Mouse (Mus musculus): ENCODE data around the gene Stx1a. TPM values are rescaled to one million over a fixed set of nuclear protein-coding genes. Genes with fewer than 3 reads are reported as not detected.
"Not testable (repeated sequence)": the region's sequence is repeated elsewhere in the genome, so short reads cannot be mapped to it uniquely, and the experiment has no call there.

Gene Stx1a
- total and polyA plus RNA-seq, 3 experiments = 1.4 to 4.7 (median 1.5) TPM

DNA sequence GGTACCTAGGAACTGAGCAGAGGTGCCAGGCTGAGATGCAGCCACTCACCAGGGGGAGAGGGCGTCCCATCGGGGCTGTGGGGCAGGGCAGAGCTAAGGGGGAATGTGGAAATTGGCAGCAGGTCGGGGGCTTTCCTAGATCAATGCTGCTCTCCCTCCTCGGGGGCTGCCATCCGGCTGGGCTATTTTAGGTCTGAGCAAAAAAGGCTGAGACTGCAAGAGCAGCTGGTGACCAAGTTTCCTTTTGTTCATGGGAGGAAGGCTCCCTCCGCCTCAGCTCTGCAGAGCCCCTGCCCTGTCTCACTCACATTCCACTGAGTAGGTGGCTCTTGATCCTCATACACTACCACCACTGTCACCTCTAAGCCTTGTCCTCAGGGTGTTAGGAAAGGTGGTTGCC, 16.8 kb downstream of the Stx1a start:
- Histone ChIP-seq H3K27me3 (ENCODE audit: control insufficient read depth, insufficient read depth, low read length) (no peaks in the 10 kb centered on the region), H3K27ac (no peak overlapping the region), H3K79me2 (replicated peaks; ENCODE audit: control insufficient read depth, insufficient read depth, low read length) (no peaks in the 10 kb centered on the region), H3K36me3 (ENCODE audit: control insufficient read depth, insufficient read depth, low read length) (no peaks in the 10 kb centered on the region), H3K4me3 (no peak overlapping the region), H3K4me1 (ENCODE audit: control insufficient read depth, insufficient read depth, low read length) (no peaks in the 10 kb centered on the region), H3K9ac (ENCODE audit: low read depth, low read length) (no peak overlapping the region)
- intact Hi-C loops (cut with DNase I) = no loop called here
- WGBS = 37% methylated on average over 6 of the region's 6 CpGs
- DNase-seq = no peak
- TF ChIP-seq POLR2A (IDR thresholded peaks at IDR 0.05; ENCODE audit: insufficient read depth, low read depth, low read length) (no peak), EP300 (IDR thresholded peaks at IDR 0.05; ENCODE audit: insufficient read depth, low read depth, low read length) (no peak), CTCF (IDR thresholded peaks at IDR 0.05) (no peak)

- Histone ChIP-seq H3K4me3 (no peak overlapping the region), H3K79me2 (replicated peaks; ENCODE audit: control insufficient read depth, insufficient read depth, low read length) (no peaks in the 10 kb centered on the region), H3K9ac (ENCODE audit: low read depth, low read length) (no peak overlapping the region), H3K36me3 (ENCODE audit: control insufficient read depth, insufficient read depth, low read length) (no peaks in the 10 kb centered on the region), H3K27me3 (ENCODE audit: control insufficient read depth, insufficient read depth, low read length) (no peaks in the 10 kb centered on the region), H3K27ac (no peak overlapping the region), H3K4me1 (ENCODE audit: control insufficient read depth, insufficient read depth, low read length) (no peaks in the 10 kb centered on the region)
- 60% methylated on average over 11 of the region's 11 CpGs for WGBS
- no peak for DNase-seq
- intact Hi-C loops (cut with DNase I) = no loop called here
- TF ChIP-seq EP300 (IDR thresholded peaks at IDR 0.05; ENCODE audit: insufficient read depth, low read depth, low read length) (no peak), CTCF (IDR thresholded peaks at IDR 0.05) (no peak), POLR2A (IDR thresholded peaks at IDR 0.05; ENCODE audit: insufficient read depth, low read depth, low read length) (no peak)
Measured at GRCm38 (mm10) chr5:135040777-135041176, 17.5 kb downstream of the Stx1a start.

GRCm38 (mm10) chr5:135042105-135042788, 19.0 kb downstream of the Stx1a start:
- H3K79me2 ChIP-seq (replicated peaks; ENCODE audit: control insufficient read depth, insufficient read depth, low read length) = no peaks in the 10 kb centered on the region
- no peak overlapping the region for H3K9ac ChIP-seq (ENCODE audit: low read depth, low read length)
- H3K4me1 ChIP-seq (ENCODE audit: control insufficient read depth, insufficient read depth, low read length) = no peaks in the 10 kb centered on the region
- WGBS = 71% methylated on average over 21 of the region's 21 CpGs
- H3K27ac ChIP-seq = no peak overlapping the region
- DNase-seq = no peak
- TF ChIP-seq POLR2A (IDR thresholded peaks at IDR 0.05; ENCODE audit: insufficient read depth, low read depth, low read length) (no peak), CTCF (IDR thresholded peaks at IDR 0.05) (no peak), EP300 (IDR thresholded peaks at IDR 0.05; ENCODE audit: insufficient read depth, low read depth, low read length) (no peak)
- H3K27me3 ChIP-seq (ENCODE audit: control insufficient read depth, insufficient read depth, low read length) = no peaks in the 10 kb centered on the region
- no peak overlapping the region for H3K4me3 ChIP-seq
- H3K36me3 ChIP-seq (ENCODE audit: control insufficient read depth, insufficient read depth, low read length) = no peaks in the 10 kb centered on the region
- intact Hi-C loops (cut with DNase I) = no loop called here

DNA sequence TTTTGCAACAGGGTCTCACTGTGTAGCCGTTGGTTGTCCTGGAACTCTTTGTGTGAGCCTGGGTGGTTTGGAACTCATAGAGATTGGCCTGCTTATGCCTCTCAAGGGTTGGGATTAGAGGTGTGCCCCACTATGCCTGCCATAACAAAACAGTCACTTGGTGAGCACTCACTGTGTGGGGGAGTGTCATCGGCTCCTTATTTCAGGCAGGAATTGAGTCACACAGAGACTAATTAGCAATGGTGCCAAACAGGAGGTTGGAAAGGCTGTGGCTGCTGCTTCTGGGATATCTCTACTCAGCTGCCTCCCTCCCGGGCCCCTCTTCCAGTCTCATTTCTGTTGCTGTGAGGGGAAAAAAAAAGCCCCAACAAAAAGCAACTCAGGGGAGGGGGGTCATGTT, 21.3 kb downstream of the Stx1a start:
- H3K9ac ChIP-seq (ENCODE audit: low read depth, low read length) = no peak overlapping the region
- no peak for DNase-seq
- H3K4me1 ChIP-seq (ENCODE audit: control insufficient read depth, insufficient read depth, low read length) = no peaks in the 10 kb centered on the region
- H3K4me3 ChIP-seq = no peak overlapping the region
- no peaks in the 10 kb centered on the region for H3K27me3 ChIP-seq (ENCODE audit: control insufficient read depth, insufficient read depth, low read length)
- H3K79me2 ChIP-seq (replicated peaks; ENCODE audit: control insufficient read depth, insufficient read depth, low read length) = no peaks in the 10 kb centered on the region
- intact Hi-C loops (cut with DNase I) = no loop called here
- no peaks in the 10 kb centered on the region for H3K36me3 ChIP-seq (ENCODE audit: control insufficient read depth, insufficient read depth, low read length)
- 71% methylated on average over 3 of the region's 3 CpGs for WGBS
- H3K27ac ChIP-seq = no peak overlapping the region
- no peak for TF ChIP-seq CTCF (IDR thresholded peaks at IDR 0.05)

GRCm38 (mm10) chr5:135048539-135048938, 25.3 kb downstream of the Stx1a start:
- DNase-seq = no peak
- Histone ChIP-seq H3K4me3 (no peak overlapping the region), H3K36me3 (ENCODE audit: control insufficient read depth, insufficient read depth, low read length) (no peaks in the 10 kb centered on the region), H3K79me2 (replicated peaks; ENCODE audit: control insufficient read depth, insufficient read depth, low read length) (no peaks in the 10 kb centered on the region), H3K27ac (no peak overlapping the region), H3K4me1 (ENCODE audit: control insufficient read depth, insufficient read depth, low read length) (no peaks in the 10 kb centered on the region), H3K9ac (ENCODE audit: low read depth, low read length) (no peak overlapping the region), H3K27me3 (ENCODE audit: control insufficient read depth, insufficient read depth, low read length) (no peaks in the 10 kb centered on the region)
- intact Hi-C loops (cut with DNase I) = no loop called here
- TF ChIP-seq EP300 (IDR thresholded peaks at IDR 0.05; ENCODE audit: insufficient read depth, low read depth, low read length) (no peak), CTCF (IDR thresholded peaks at IDR 0.05) (no peak), POLR2A (IDR thresholded peaks at IDR 0.05; ENCODE audit: insufficient read depth, low read depth, low read length) (no peak)
- 89% methylated on average over 5 of the region's 5 CpGs for WGBS

DNA sequence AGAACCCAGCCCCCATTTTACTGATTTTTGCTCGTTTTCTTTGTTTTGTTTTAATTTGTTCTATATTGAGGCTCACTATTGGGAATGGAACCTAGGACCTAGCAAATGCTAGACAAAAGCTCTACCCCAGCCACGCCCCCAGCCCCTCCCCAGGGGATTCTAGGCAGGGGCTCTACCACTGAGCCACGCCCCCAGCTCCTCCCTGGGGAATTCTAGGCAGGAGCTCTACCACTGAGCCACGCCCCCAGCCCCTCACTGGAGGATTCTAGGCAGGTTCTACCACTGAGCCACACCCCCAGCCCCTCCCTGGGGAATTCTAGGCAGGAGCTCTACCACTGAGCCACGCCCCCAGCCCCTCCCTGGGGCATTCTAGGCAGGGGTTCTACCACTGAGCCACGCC, 26.0 kb downstream of the Stx1a start:
- H3K36me3 ChIP-seq (ENCODE audit: control insufficient read depth, insufficient read depth, low read length); H3K79me2 ChIP-seq (replicated peaks; ENCODE audit: control insufficient read depth, insufficient read depth, low read length); H3K4me3 ChIP-seq; intact Hi-C loops (cut with DNase I); DNase-seq; H3K27ac ChIP-seq; H3K9ac ChIP-seq (ENCODE audit: low read depth, low read length); H3K27me3 ChIP-seq (ENCODE audit: control insufficient read depth, insufficient read depth, low read length); H3K4me1 ChIP-seq (ENCODE audit: control insufficient read depth, insufficient read depth, low read length): not testable (repeated sequence)
- 95% methylated on average over 6 of the region's 6 CpGs for WGBS
